Mouse (Mus musculus) testis, adult 2 months (tissue): Measurements from ENCODE around the gene Capn13.

ENCODE experiments used
- CTCF ChIP-seq: fragments of 200-500 bp; IDR thresholded peaks from 2 replicates; pipeline ENCODE4 v1.5.1; 2012; ENCODE audit warnings: low read depth, mild to moderate bottlenecking, inconsistent platforms, low read length, moderate library complexity; ENCODE audit not compliant: control insufficient read depth, insufficient read depth, insufficient replicate concordance
- POLR2A ChIP-seq: fragments of 200-500 bp; IDR thresholded peaks from 2 replicates; pipeline ENCODE4 v1.6.1; 2012; ENCODE audit warnings: low read depth, mild to moderate bottlenecking, inconsistent platforms, low read length, moderate library complexity; ENCODE audit not compliant: control insufficient read depth

GRCm38 (mm10) chr17:73300147-73300880 is 100.4 kb downstream of the Capn13 start:
- no peak for TF ChIP-seq CTCF
- no peak for TF ChIP-seq POLR2A
